Mouse (Mus musculus) olfactory bulb, adult 2 months (tissue): ENCODE data around the gene Map3k12. TPM values are rescaled to one million over a fixed set of nuclear protein-coding genes. Genes with fewer than 3 reads are reported as not detected.

ENCODE experiments used
- H3K27ac ChIP-seq: fragments of 200-500 bp; 2 replicates; pipeline ENCODE4 v1.5.1; 2012; ENCODE audit warnings: low read depth, low read length; ENCODE audit not compliant: insufficient read depth
- H3K4me1 ChIP-seq: fragments of 200-500 bp; 2 replicates; pipeline ENCODE4 v1.6.1; 2012; ENCODE audit warnings: low read length; ENCODE audit not compliant: control insufficient read depth, insufficient read depth
- H3K4me3 ChIP-seq: fragments of 200-500 bp; 2 replicates; pipeline ENCODE4 v1.5.1; 2012; ENCODE audit warnings: mild to moderate bottlenecking, low read depth, low read length, moderate library complexity; ENCODE audit not compliant: insufficient read depth
- CTCF ChIP-seq: fragments of 200-500 bp; IDR thresholded peaks from 2 replicates; pipeline ENCODE4 v1.5.1; 2012; ENCODE audit warnings: low read depth, mild to moderate bottlenecking, low read length, moderate library complexity; ENCODE audit not compliant: insufficient read depth
- POLR2A ChIP-seq: fragments of 200-500 bp; IDR thresholded peaks from 2 replicates; pipeline ENCODE4 v1.6.1; 2012; ENCODE audit warnings: mild to moderate bottlenecking, low read depth, low read length, moderate library complexity; ENCODE audit not compliant: insufficient read depth
- WGBS: fragments of 180-500 bp; shearing (Covaris S2); methylation state at CpG from one replicate; pipeline ENCODE4 v1.1.7; 2018; 5-methylcytosine and 5-hydroxymethylcytosine counted together
- polyA plus RNA-seq: library from polyadenylated mRNA; stranded (reverse); fragments of >200 nt; gene quantifications from 2 replicates; pipeline ENCODE4 v1.2.4, GENCODE M21; 2012; ENCODE audit warnings: low replicate concordance; ENCODE audit not compliant: missing spikeins, insufficient read depth, insufficient read length

The Map3k12 gene
- polyA plus RNA-seq, 1 experiment: not detected

DNA sequence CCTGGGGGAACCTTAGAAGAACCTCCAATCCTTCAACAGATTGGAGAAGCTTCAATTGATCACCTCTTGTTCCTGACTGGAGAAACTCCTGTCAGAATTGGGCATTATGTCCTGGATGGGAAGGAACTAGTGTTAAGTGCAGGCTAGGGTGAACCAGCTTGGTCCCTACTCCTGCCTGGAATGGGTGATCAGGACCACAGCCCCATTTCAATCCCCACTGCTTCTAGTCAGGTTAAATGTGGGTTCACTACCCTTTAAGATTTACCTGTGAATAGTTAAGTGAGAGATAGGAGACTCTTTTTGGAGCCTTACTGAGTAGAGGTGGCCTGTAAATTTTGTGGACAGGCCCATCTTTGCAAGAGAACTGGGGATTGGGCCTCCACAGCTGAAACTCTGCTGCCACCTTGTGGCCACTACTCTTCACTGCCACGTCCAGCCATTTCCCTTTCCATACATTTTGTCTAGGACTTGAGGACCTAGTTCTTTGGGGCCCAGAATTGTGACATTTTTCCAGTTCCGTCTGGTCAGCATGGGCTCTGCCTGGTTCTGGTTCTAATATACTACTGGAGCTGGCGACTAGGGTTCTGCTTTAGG, 8.1 kb upstream of the Map3k12 start, which contains the start of gene Npff:
Gene Npff (minus strand): TSS at position 51 of the 594 bp plus-strand sequence.
- WGBS: 6% methylated on average over 3 of the region's 3 CpGs
- no peak within 1 kb of the TSS for H3K4me3 ChIP-seq
- H3K27ac ChIP-seq: no peak within 1 kb of the TSS

DNA sequence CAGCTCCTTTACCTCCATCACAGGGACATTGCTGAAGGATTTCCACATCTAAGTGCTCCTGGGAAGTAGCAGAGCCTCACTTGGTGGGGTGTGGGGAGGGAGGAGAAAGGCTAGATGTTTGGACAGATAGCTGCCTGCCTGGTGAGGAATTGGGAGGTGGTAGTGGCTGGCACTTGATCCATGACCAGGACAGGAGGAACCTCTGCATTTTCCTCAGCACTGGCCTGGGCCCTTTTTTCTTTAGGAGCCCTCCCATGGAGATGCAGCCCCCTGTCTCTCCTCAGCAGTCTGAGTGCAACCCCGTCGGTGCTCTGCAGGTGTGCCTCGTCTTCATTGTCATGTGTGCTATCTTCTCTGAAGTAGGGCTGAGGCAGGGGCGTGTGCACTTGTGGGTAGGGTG, 4.6 kb upstream of the Map3k12 start:
- 85% methylated on average over 4 of the region's 4 CpGs for WGBS
- H3K4me3 ChIP-seq: no peak overlapping the region
- no peak for TF ChIP-seq POLR2A
- TF ChIP-seq CTCF: no peak
- no peak overlapping the region for H3K27ac ChIP-seq
- H3K4me1 ChIP-seq: peaks cover 10% of the 10 kb centered on the region

More for the DNA sequence above, 8.1 kb upstream of the Map3k12 start, which contains the start of gene Npff:
- H3K4me1 ChIP-seq: 0 out of 2 replicates have a peak, but pooled peaks cover 6% of the 10 kb centered on the region
- TF ChIP-seq CTCF (peak; percentile 59), POLR2A (no peak)

DNA sequence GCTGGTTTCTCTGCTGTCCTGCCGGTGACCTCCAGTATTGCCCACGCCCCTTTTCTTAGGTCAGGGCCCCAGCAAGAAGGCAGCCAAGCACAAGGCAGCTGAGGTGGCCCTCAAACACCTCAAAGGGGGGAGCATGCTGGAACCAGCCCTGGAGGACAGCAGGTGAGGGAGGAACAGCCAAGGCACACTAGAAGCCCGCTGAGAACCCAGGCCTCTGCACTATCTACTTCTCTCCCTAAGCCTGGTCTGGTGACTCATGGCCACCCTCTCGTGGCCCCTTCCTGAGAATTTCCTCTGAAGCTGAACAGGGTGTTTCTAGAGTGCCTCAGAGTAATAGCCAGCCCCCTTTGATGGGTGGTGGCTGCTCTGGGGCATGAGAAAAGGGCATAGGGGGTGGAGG, 3.6 kb upstream of the Map3k12 start:
- no peak for TF ChIP-seq CTCF
- TF ChIP-seq POLR2A: no peak
- H3K4me3 ChIP-seq: no peak overlapping the region
- WGBS: 79% methylated on average over 4 of the region's 4 CpGs
- H3K4me1 ChIP-seq: peaks cover 17% of the 10 kb centered on the region
- H3K27ac ChIP-seq: no peak overlapping the region

DNA sequence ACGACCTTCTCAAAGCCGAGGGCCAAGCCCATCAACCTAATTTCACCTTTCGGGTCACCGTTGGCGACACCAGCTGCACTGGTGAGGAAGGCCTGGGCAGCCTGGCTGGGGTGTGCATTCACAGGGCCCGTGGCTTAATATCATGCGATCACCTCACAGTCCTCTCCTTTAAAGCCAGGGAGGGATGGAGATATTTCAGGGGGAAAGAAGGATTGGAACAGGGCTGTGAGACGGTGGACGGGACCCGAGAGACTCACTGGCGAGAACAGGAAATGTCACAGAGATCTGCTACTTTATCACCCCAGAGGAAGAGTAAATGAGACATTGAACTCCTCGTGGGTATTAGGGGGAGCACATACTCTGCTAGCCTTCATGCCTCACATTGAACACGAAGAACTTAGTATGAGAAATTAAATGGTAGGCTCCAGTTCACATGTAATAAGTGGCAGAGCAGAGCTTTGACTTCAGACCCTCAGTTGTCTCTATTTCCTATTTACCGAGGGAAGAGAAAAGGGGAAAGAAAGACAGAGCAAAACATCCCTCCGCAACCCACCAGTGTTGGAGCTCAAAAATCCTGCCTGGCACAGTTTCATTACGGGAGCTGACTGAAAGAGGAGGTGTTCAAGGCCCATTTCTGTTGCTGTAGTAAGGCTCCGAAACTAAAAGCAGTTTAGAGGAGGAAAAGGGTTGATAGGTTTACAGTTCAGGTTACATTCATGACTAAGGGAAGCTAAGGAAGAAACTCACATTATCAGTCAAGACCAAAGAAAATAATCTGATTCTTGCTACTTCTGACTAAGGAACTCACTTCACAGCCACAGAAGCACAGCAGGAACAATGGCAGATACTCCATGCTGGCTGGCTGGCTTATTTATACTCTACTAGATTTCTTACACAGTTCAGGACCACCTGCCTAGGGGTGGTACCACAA, 2.6 kb upstream of the Map3k12 start:
- H3K4me1 ChIP-seq: peaks cover 17% of the 10 kb centered on the region
- 34% methylated on average over 17 of the region's 17 CpGs for WGBS
- H3K4me3 ChIP-seq: peak overlapping the region; percentile 89
- no peak overlapping the region for H3K27ac ChIP-seq
- TF ChIP-seq CTCF (no peak), POLR2A (no peak)

- WGBS: 6% methylated on average over 9 of the region's 9 CpGs
- peaks cover 17% of the 10 kb centered on the region for H3K4me1 ChIP-seq
- H3K4me3 ChIP-seq: peak overlapping the region; percentile 89
- H3K27ac ChIP-seq: peak overlapping the region; percentile 100
- no peak; the same call in 1 of the 2 replicates for TF ChIP-seq POLR2A
- no peak for TF ChIP-seq CTCF
Observed at GRCm38 (mm10) chr15:102518859-102519201, 2.0 kb upstream of the Map3k12 start.

- H3K4me1 ChIP-seq: peaks cover 17% of the 10 kb centered on the region
- peak within 1 kb of the TSS; percentile 89 for H3K4me3 ChIP-seq
- WGBS: under 1% methylated on average over 60 of the region's 60 CpGs
- peak within 1 kb of the TSS; percentile 100 for H3K27ac ChIP-seq
- TF ChIP-seq CTCF (no peak), POLR2A (peak; percentile 53; the same call in 1 of the 2 replicates)
Observed at GRCm38 (mm10) chr15:102517976-102518858, 1.4 kb upstream of the Map3k12 start, which contains the start of gene Tarbp2. Gene Tarbp2 (plus strand): TSS chr15:102518192.

GRCm38 (mm10) chr15:102517631-102517975, 739 bp upstream of the Map3k12 start:
- Histone ChIP-seq H3K4me3 (peak overlapping the region; percentile 59), H3K27ac (peak overlapping the region; percentile 59), H3K4me1 (peaks cover 17% of the 10 kb centered on the region)
- under 1% methylated on average over 10 of the region's 10 CpGs for WGBS
- TF ChIP-seq CTCF (no peak), POLR2A (peak; percentile 83)

DNA sequence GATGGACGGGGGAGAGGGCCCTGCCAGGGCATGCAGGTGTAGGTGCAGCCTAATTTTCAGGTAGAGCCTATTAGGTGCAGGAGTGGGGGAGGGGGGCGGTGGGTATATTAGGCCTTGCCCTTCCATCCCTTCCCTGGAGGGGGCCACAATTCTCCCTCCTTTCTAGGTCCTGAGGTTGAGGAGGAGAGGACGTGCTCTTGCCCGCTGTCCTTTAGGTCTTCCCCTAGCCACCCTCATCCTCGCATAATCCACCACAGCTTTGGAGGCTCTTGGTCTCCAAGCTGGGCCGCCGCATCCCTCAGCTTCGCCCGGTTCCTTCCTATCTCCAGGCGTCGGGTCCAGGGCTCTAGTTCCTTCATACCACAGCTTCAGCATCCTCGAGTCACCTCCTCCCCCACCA, 571 bp downstream of the Map3k12 start:
- no peak for TF ChIP-seq CTCF
- no peak for TF ChIP-seq POLR2A
- Histone ChIP-seq H3K27ac (peak overlapping the region; percentile 59), H3K4me3 (peak overlapping the region; percentile 85), H3K4me1 (peaks cover 30% of the 10 kb centered on the region)
- WGBS: 4% methylated on average over 12 of the region's 12 CpGs

DNA sequence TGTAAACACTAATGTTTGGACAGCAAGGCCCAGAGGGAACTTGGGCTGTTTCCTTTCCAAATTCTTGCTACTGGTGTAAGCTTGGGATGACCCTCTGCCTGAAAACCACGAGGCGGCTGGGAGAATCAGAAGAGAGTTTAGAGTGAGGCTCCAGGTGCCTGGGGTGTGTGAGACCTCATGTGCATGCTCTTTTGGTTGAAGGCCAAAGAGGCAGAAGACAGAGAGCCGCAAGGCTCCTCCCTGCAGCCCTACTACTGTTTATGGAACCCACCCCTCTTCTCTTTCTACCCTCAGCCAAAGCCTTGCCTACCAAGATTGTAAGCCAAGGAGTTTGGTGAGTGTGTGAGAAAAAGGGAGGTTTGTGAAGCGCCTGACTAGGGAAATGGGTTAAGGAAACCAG, 1.1 kb downstream of the Map3k12 start:
- Histone ChIP-seq H3K4me1 (peaks cover 32% of the 10 kb centered on the region), H3K4me3 (peak overlapping the region; percentile 85), H3K27ac (peak overlapping the region; percentile 59; the same call in 1 of the 2 replicates)
- TF ChIP-seq CTCF: no peak
- TF ChIP-seq POLR2A: no peak
- 29% methylated on average over 4 of the region's 4 CpGs for WGBS
